Mouse (Mus musculus) spleen, adult 2 months (tissue): ENCODE measurements around the gene Efcab11. TPM values are rescaled to one million over a fixed set of nuclear protein-coding genes. Genes with fewer than 3 reads are reported as not detected.

Experiments
- DNase-seq, 2 experiments: peaks; one replicate each; pipeline versions ENCODE4 v3.0.0 to v3.0.0-alpha.2; 2012 to 2021; ENCODE audit warnings: low spot score in 2 of 2, low read depth in 1 of 2
- H3K27ac ChIP-seq: fragments of 200-500 bp; 2 replicates; pipeline ENCODE4 v1.5.1; 2012; ENCODE audit warnings: low read length, inconsistent platforms; ENCODE audit not compliant: insufficient read depth
- H3K27me3 ChIP-seq: fragments of 200-500 bp; 2 replicates; pipeline ENCODE4 v1.6.1; 2012; ENCODE audit warnings: mild to moderate bottlenecking, moderate library complexity, low read length, inconsistent platforms; ENCODE audit not compliant: control insufficient read depth, insufficient read depth
- H3K36me3 ChIP-seq: fragments of 200-500 bp; 2 replicates; pipeline ENCODE4 v1.6.1; 2012; ENCODE audit warnings: mild to moderate bottlenecking, low read length, inconsistent platforms; ENCODE audit not compliant: control insufficient read depth, insufficient read depth
- H3K4me1 ChIP-seq: fragments of 200-500 bp; 2 replicates; pipeline ENCODE4 v1.6.1; 2011; ENCODE audit warnings: inconsistent platforms; ENCODE audit not compliant: control insufficient read depth, insufficient read depth, insufficient read length
- H3K4me3 ChIP-seq: fragments of 200-500 bp; 2 replicates; pipeline ENCODE4 v1.5.1; 2011; ENCODE audit warnings: mild to moderate bottlenecking, inconsistent platforms; ENCODE audit not compliant: insufficient read depth, insufficient read length; ENCODE audit errors: extremely low read depth
- CTCF ChIP-seq: fragments of 200-500 bp; IDR thresholded peaks from 2 replicates; pipeline ENCODE4 v1.5.1; 2011; ENCODE audit warnings: mild to moderate bottlenecking, inconsistent platforms; ENCODE audit not compliant: insufficient read depth, insufficient read length, insufficient replicate concordance; ENCODE audit errors: extremely low read depth
- POLR2A ChIP-seq: fragments of 200-500 bp; IDR thresholded peaks from 2 replicates; pipeline ENCODE4 v1.6.1; 2011; ENCODE audit warnings: low read depth, low read length, inconsistent platforms
- WGBS: fragments of 180-500 bp; shearing (Covaris S2); methylation state at CpG from one replicate; pipeline ENCODE4 v1.1.7; 2018; 5-methylcytosine and 5-hydroxymethylcytosine counted together
- polyA plus RNA-seq: library from polyadenylated mRNA; depleted of rRNA; stranded (reverse); fragments of >200 nt; gene quantifications from 2 replicates; pipeline ENCODE4 v1.2.3, GENCODE M21; 2012

Gene Efcab11
- polyA plus RNA-seq, 1 experiment: 0.34 TPM

DNA sequence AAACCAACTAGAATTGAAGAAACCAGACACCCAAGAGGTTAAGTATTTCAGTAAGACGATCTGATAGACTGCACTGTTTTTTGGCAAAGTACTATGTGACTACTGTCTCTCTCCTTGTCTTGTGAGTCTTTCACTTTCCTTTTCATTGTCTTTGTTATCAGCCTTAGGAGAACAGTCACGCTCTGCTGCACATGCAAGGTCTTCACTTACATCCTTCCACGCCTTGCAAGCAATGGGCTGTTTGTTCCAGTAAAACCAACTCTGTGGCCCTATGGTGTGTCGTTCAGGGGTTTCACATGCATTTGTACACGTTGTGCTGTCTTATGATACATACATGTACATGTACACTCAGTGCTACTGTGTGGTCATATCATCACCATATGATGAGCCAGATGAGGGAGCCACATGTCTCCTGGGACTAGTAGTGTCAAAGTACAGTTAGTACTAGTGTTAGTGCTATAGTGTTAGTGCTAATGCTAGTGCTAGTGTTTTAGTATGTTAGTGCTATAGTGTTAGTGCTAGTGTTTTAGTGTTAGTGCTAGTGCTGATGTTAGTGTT is 110.5 kb downstream of the Efcab11 start:
- peaks cover 3% of the 10 kb centered on the region; the same call in 1 of the 2 replicates for H3K4me1 ChIP-seq
- H3K36me3 ChIP-seq: no peaks in the 10 kb centered on the region
- 40% methylated on average over 5 of the region's 5 CpGs for WGBS
- DNase-seq: peak; percentile 32 to 59
- no peak for TF ChIP-seq POLR2A
- TF ChIP-seq CTCF: no peak
- no peak overlapping the region for H3K27ac ChIP-seq
- no peak overlapping the region; the same call in 1 of the 2 replicates for H3K4me3 ChIP-seq
- H3K27me3 ChIP-seq: no peaks in the 10 kb centered on the region

DNA sequence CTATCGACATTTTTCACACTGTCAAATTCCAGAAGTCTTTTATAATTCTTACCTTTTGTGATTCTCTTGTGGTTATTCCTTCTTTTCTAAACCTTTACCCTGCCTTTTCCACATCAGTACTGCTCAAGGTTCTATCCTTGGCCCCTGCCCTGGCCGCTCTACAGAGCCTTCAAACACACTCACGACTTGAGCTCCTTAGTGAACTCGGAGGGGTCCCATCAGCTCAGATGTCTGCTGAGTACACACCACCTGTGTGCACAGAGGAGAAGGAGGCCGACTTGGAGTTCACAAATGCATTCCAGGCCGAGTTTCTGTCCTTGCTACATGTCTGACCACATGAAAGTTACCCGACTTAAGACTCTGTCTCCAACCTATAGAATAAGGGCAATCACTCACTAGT is 113.2 kb downstream of the Efcab11 start:
- Histone ChIP-seq H3K4me3 (no peak overlapping the region), H3K36me3 (no peaks in the 10 kb centered on the region), H3K27me3 (no peaks in the 10 kb centered on the region), H3K4me1 (peaks cover 3% of the 10 kb centered on the region; the same call in 1 of the 2 replicates), H3K27ac (no peak overlapping the region)
- no peak for DNase-seq
- WGBS: 86% methylated on average over 7 of the region's 7 CpGs
- no peak for TF ChIP-seq POLR2A

DNA sequence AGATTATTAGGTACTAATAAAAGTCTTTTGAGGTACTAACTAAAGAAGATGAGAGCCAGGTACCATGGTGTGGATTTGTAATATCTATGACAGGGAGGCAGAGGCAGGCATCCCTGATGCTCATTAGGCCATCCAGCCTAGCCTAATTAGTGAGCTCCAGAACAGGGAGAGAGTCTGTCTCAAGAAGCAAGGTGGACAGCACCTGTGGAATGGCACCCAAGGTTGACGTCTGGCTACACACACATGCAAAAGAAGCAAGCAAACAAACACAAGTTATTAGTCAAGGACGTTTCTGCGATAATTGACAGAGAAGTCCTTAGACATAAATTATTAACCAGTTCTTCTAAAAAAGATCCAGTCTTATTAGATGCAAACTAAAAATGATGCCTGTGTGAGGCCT is 114.6 kb downstream of the Efcab11 start:
- peaks cover 3% of the 10 kb centered on the region; the same call in 1 of the 2 replicates for H3K4me1 ChIP-seq
- no peak overlapping the region for H3K4me3 ChIP-seq
- H3K36me3 ChIP-seq: no peaks in the 10 kb centered on the region
- TF ChIP-seq CTCF (no peak), POLR2A (no peak)
- no peak for DNase-seq
- no peak overlapping the region for H3K27ac ChIP-seq
- WGBS: 95% methylated on average over 3 of the region's 3 CpGs
- no peaks in the 10 kb centered on the region for H3K27me3 ChIP-seq

- WGBS: 95% methylated on average over 11 of the region's 11 CpGs
Observed at GRCm38 (mm10) chr12:99767691-99768090, 116.5 kb downstream of the Efcab11 start.

GRCm38 (mm10) chr12:99765979-99766378 is 118.3 kb downstream of the Efcab11 start:
- H3K27ac ChIP-seq: no peak overlapping the region
- WGBS: 93% methylated on average over 6 of the region's 6 CpGs
- no peaks in the 10 kb centered on the region for H3K27me3 ChIP-seq
- H3K4me3 ChIP-seq: no peak overlapping the region
- TF ChIP-seq CTCF: no peak
- TF ChIP-seq POLR2A: no peak
- DNase-seq: no peak
- no peaks in the 10 kb centered on the region for H3K36me3 ChIP-seq
- no peaks in the 10 kb centered on the region for H3K4me1 ChIP-seq

More at GRCm38 (mm10) chr12:99767691-99768090, 116.5 kb downstream of the Efcab11 start:
- H3K4me1 ChIP-seq: no peaks in the 10 kb centered on the region
- H3K36me3 ChIP-seq: no peaks in the 10 kb centered on the region
- H3K27me3 ChIP-seq: no peaks in the 10 kb centered on the region
- DNase-seq: no peak
- H3K4me3 ChIP-seq: no peak overlapping the region
- TF ChIP-seq POLR2A (no peak), CTCF (no peak)
- H3K27ac ChIP-seq: no peak overlapping the region

DNA sequence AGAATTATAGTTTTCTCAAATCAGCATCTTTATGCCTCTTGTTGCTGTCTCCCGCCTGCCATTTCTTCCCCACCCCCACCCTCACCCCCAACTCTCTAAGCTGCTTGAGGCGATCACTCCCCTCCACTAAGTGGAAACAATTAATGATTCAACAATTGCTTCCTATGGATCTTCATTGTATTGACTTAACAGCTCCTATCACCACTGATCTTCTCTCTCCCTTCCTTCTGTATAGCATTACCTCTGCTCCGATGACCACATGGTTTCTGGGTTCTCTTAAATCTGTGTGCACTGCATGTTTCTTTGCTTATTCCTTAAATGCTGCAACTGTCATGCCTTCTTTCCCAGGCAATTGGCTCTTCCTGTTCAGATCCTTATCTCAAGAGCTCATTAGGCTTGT is 120.2 kb downstream of the Efcab11 start:
- WGBS: 88% methylated on average over 3 of the region's 3 CpGs
- no peak for DNase-seq
- no peak for TF ChIP-seq CTCF
- no peaks in the 10 kb centered on the region for H3K4me1 ChIP-seq
- H3K27ac ChIP-seq: no peak overlapping the region
- H3K27me3 ChIP-seq: no peaks in the 10 kb centered on the region
- H3K4me3 ChIP-seq: no peak overlapping the region
- no peaks in the 10 kb centered on the region for H3K36me3 ChIP-seq

GRCm38 (mm10) chr12:99757754-99758526 is 126.3 kb downstream of the Efcab11 start:
- no peaks in the 10 kb centered on the region for H3K36me3 ChIP-seq
- TF ChIP-seq POLR2A (no peak), CTCF (no peak)
- WGBS: 80% methylated on average over 15 of the region's 15 CpGs

More at GRCm38 (mm10) chr12:99757754-99758526, 126.3 kb downstream of the Efcab11 start:
- Histone ChIP-seq H3K4me3 (no peak overlapping the region), H3K27ac (no peak overlapping the region), H3K4me1 (peaks cover 2% of the 10 kb centered on the region; the same call in 1 of the 2 replicates), H3K27me3 (no peaks in the 10 kb centered on the region)
- no peak for DNase-seq
